Mouse (Mus musculus): ENCODE measurements around the gene Ubqlnl. TPM values are rescaled to one million over a fixed set of nuclear protein-coding genes. Genes with fewer than 3 reads are reported as not detected.

Ubqlnl gene
- not detected for total RNA-seq (2021)
- long read RNA-seq, experiment 1: 0 reads
- long read RNA-seq, experiment 2: 0 reads

- no peak for DNase-seq (ENCODE audit: low spot score in 2 of 2)
Observed at GRCm38 (mm10) chr7:104150456-104150855, at the start of gene Ubqlnl. Gene Ubqlnl, minus strand, starts transcription at chr7:104150556.

GRCm38 (mm10) chr7:104199822-104200221 lies 49.5 kb upstream of the Ubqlnl start:
- peak; percentile 40 to 67 for DNase-seq (ENCODE audit: low spot score in 2 of 2)

GRCm38 (mm10) chr7:104195885-104196284 lies 45.5 kb upstream of the Ubqlnl start, which contains the start of gene Olfr649:
Gene Olfr649, minus strand, starts transcription at chr7:104195985.
- DNase-seq (ENCODE audit: low spot score in 2 of 2): no peak

- no peak for DNase-seq (ENCODE audit: low spot score in 2 of 2)
Observed at GRCm38 (mm10) chr7:104191275-104191674, 40.9 kb upstream of the Ubqlnl start.

- no peak for DNase-seq (ENCODE audit: low spot score in 2 of 2)
Observed at GRCm38 (mm10) chr7:104183292-104183691, 32.9 kb upstream of the Ubqlnl start, which contains the start of gene Olfr648. Gene Olfr648, minus strand, starts transcription at chr7:104183392.

GRCm38 (mm10) chr7:104179074-104179473 lies 28.7 kb upstream of the Ubqlnl start:
- no peak for DNase-seq (ENCODE audit: low spot score in 2 of 2)

GRCm38 (mm10) chr7:104178422-104179054 lies 28.2 kb upstream of the Ubqlnl start:
- DNase-seq (ENCODE audit: low spot score in 2 of 2): no peak

- no peak for DNase-seq (ENCODE audit: low spot score in 2 of 2)
Observed at GRCm38 (mm10) chr7:104175085-104175484, 24.7 kb upstream of the Ubqlnl start.

- DNase-seq (ENCODE audit: low spot score in 2 of 2): no peak
Observed at GRCm38 (mm10) chr7:104169634-104170204, 19.4 kb upstream of the Ubqlnl start.

GRCm38 (mm10) chr7:104167105-104167504 lies 16.7 kb upstream of the Ubqlnl start:
- DNase-seq (ENCODE audit: low spot score in 2 of 2): no peak

GRCm38 (mm10) chr7:104143179-104143578 lies 7.2 kb downstream of the Ubqlnl start, which contains the start of gene Ubqln3:
Gene Ubqln3, minus strand, starts transcription at chr7:104143279.
- no peak for DNase-seq (ENCODE audit: low spot score in 2 of 2)

GRCm38 (mm10) chr7:104137305-104137704 lies 13.1 kb downstream of the Ubqlnl start, which contains the start of gene Olfr643:
Gene Olfr643, minus strand, starts transcription at chr7:104137405.
- no peak for DNase-seq (ENCODE audit: low spot score in 2 of 2)

GRCm38 (mm10) chr7:104129726-104130125 lies 20.6 kb downstream of the Ubqlnl start, which contains the start of gene Ubqln5:
Gene Ubqln5, minus strand, starts transcription at chr7:104129826.
- no peak for DNase-seq (ENCODE audit: low spot score in 2 of 2)

- no peak for DNase-seq (ENCODE audit: low spot score in 2 of 2)
Observed at GRCm38 (mm10) chr7:104104757-104104972, 45.7 kb downstream of the Ubqlnl start, which contains the start of gene Olfr646. Gene Olfr646, plus strand, starts transcription at chr7:104104873.

- DNase-seq (ENCODE audit: low spot score in 2 of 2): no peak
Observed at GRCm38 (mm10) chr7:104103913-104104756, 46.2 kb downstream of the Ubqlnl start.

Other genes with a start within 250 kb of the Ubqlnl start
- gene Olfr65, start 247.1 kb downstream of the Ubqlnl start, total RNA-seq (2021): not detected
- gene Olfr631, start 221.7 kb downstream of the Ubqlnl start, total RNA-seq (2021): not detected
- gene Olfr632, start 216.2 kb downstream of the Ubqlnl start, total RNA-seq (2021): not detected
- gene Olfr633, start 206.1 kb downstream of the Ubqlnl start, total RNA-seq (2021): not detected
- gene Olfr635, start 179.4 kb downstream of the Ubqlnl start, total RNA-seq (2021): under 1 TPM in 1 of 2 experiments, not detected in 1; 0.05 TPM
- gene Olfr638, start 151.8 kb downstream of the Ubqlnl start, total RNA-seq (2021): not detected
- gene Olfr639, start 133.3 kb downstream of the Ubqlnl start, total RNA-seq (2021): under 1 TPM; 0.07 to 0.09 TPM
- not detected for gene Olfr640, start 125.0 kb downstream of the Ubqlnl start, total RNA-seq (2021)
- gene Olfr641, start 115.1 kb downstream of the Ubqlnl start, total RNA-seq (2021): not detected
- not detected for gene Olfr642, start 97.9 kb downstream of the Ubqlnl start, total RNA-seq (2021)
- not detected for gene 4930516K23Rik, start 89.1 kb downstream of the Ubqlnl start, total RNA-seq (2021)
- gene Olfr644, start 78.7 kb downstream of the Ubqlnl start, total RNA-seq (2021): not detected
- gene Olfr645, start 65.1 kb downstream of the Ubqlnl start, total RNA-seq (2021): not detected
- not detected for gene Olfr646, start 45.7 kb downstream of the Ubqlnl start, total RNA-seq (2021)
- not detected for gene Ubqln5, start 20.7 kb downstream of the Ubqlnl start, total RNA-seq (2021)
- not detected for gene Olfr643, start 13.2 kb downstream of the Ubqlnl start, total RNA-seq (2021)
- not detected for gene Ubqln3, start 7.3 kb downstream of the Ubqlnl start, total RNA-seq (2021)
- gene Olfm5, start 14.3 kb upstream of the Ubqlnl start, total RNA-seq (2021): not detected
- gene Olfr648, start 32.8 kb upstream of the Ubqlnl start, total RNA-seq (2021): under 1 TPM; 0.21 to 0.26 TPM
- gene Olfr649, start 45.4 kb upstream of the Ubqlnl start, total RNA-seq (2021): not detected
- not detected for gene Trim6, start 68.2 kb upstream of the Ubqlnl start, total RNA-seq (2021)
- 1 to 10 TPM in 1 of 2 experiments, under 1 TPM in 1; 1.00 to 1.3 TPM for gene Trim34a, start 93.9 kb upstream of the Ubqlnl start, total RNA-seq (2021)
- gene Trim5, start 137.5 kb upstream of the Ubqlnl start, total RNA-seq (2021): under 1 TPM; 0.37 to 0.63 TPM
- 1 to 10 TPM; 2.2 to 2.6 TPM for gene Trim12a, start 164.9 kb upstream of the Ubqlnl start, total RNA-seq (2021)
- gene Trim34b, start 178.9 kb upstream of the Ubqlnl start, total RNA-seq (2021): not detected
- gene Trim12c, start 202.8 kb upstream of the Ubqlnl start, total RNA-seq (2021): 1 to 10 TPM; 1.7 TPM
- gene Trim30b, start 219.3 kb upstream of the Ubqlnl start, total RNA-seq (2021): under 1 TPM in 1 of 2 experiments, not detected in 1; 0.14 TPM